Mouse (Mus musculus) forebrain, embryonic 11.5 days (tissue): ENCODE data around the gene Smyd1. TPM values are rescaled to one million over a fixed set of nuclear protein-coding genes. Genes with fewer than 3 reads are reported as not detected.

Source experiments
- ATAC-seq: fragments of 200-750 bp; cut with Nextera tagmentation; replicated peaks from 2 replicates; pipeline ENCODE4 v1.8.0; 2017; ENCODE audit warnings: moderate TSS enrichment; ENCODE audit not compliant: low FRiP score
- DNase-seq: peaks from one replicate; pipeline ENCODE4 v3.0.0-alpha.2; 2017; ENCODE audit warnings: low spot score
- H3K27ac ChIP-seq: fragments of 300-500 bp; sonication (generic); 2 replicates; pipeline ENCODE4 v1.5.1; 2014; ENCODE audit warnings: low read depth, low read length
- H3K27me3 ChIP-seq: fragments of 300-500 bp; sonication (generic); 2 replicates; pipeline ENCODE4 v1.6.1; 2014; ENCODE audit warnings: mild to moderate bottlenecking, low read length, mixed read lengths; ENCODE audit not compliant: control insufficient read depth, insufficient read depth
- H3K36me3 ChIP-seq: fragments of 300-500 bp; sonication (generic); 2 replicates; pipeline ENCODE4 v1.6.1; 2014; ENCODE audit warnings: mild to moderate bottlenecking, low read length, moderate library complexity, mixed read lengths; ENCODE audit not compliant: control insufficient read depth, insufficient read depth
- H3K4me1 ChIP-seq: fragments of 300-500 bp; sonication (generic); replicated peaks from 2 replicates; pipeline ENCODE4 v1.6.1; 2014; ENCODE audit warnings: low read length, mixed read lengths; ENCODE audit not compliant: control insufficient read depth, insufficient read depth
- H3K4me2 ChIP-seq: fragments of 300-500 bp; sonication (generic); 2 replicates; pipeline ENCODE4 v1.6.1; 2014; ENCODE audit warnings: low read depth, mild to moderate bottlenecking, low read length, moderate library complexity, mixed read lengths; ENCODE audit not compliant: severe bottlenecking
- H3K4me3 ChIP-seq: fragments of 300-500 bp; sonication (generic); 2 replicates; pipeline ENCODE4 v1.5.1; 2014; ENCODE audit warnings: low read depth, low read length
- H3K9ac ChIP-seq: fragments of 300-500 bp; sonication (generic); 2 replicates; pipeline ENCODE4 v1.6.1; 2014; ENCODE audit warnings: low read length
- H3K9me3 ChIP-seq: fragments of 300-500 bp; sonication (generic); 2 replicates; pipeline ENCODE4 v1.6.1; 2016; ENCODE audit warnings: low read length, mixed read lengths; ENCODE audit not compliant: control insufficient read depth
- WGBS: fragments of 180-500 bp; shearing (Covaris S2); extraction: QIAGEN DNeasy Blood & Tissue Kit; methylation state at CpG from one replicate; pipeline ENCODE4 v1.1.7; 2014; 5-methylcytosine and 5-hydroxymethylcytosine counted together
- polyA plus RNA-seq: library from polyadenylated mRNA; unstranded; fragments of >200 nt; fragmentation: Nextera tagmentation; extraction: Ambion mirVana; gene quantifications from 2 replicates; pipeline ENCODE4 v1.2.1, GENCODE M21; 2014

Gene Smyd1
- polyA plus RNA-seq, 1 experiment from 2014 or later = 0.17 TPM

- Histone ChIP-seq H3K27ac (no peak overlapping the region), H3K4me1 (no peaks in the 10 kb centered on the region), H3K4me2 (no peak overlapping the region), H3K36me3 (no peaks in the 10 kb centered on the region), H3K9ac (no peak overlapping the region), H3K9me3 (no peaks in the 10 kb centered on the region), H3K4me3 (no peak overlapping the region), H3K27me3 (no peaks in the 10 kb centered on the region)
- peak; percentile 56 for DNase-seq
- WGBS = 35% methylated on average over 3 of the region's 3 CpGs
- ATAC-seq = no peak
Measured at GRCm38 (mm10) chr6:71298751-71299150, 23.3 kb downstream of the Smyd1 start.

DNA sequence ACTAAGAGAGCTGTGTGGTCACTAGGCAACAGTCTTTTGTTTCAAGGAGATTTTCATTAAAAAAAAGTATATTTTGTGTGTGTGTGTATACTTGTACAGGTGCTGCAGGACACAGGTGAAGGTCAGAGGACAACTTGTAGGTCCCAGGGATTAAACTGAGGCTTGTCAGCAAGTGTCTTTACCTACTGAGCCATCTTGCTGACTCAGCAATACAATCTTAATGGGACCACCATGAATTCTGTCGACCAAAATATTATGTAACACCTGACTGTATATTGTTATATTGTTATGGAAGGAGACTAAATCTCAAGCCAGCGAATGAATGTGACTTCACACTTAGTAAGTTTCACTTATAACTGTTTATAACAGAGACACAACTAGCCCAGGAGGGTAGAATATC lies 24.0 kb downstream of the Smyd1 start:
- WGBS = 61% methylated on average over 2 of the region's 2 CpGs
- no peak for DNase-seq

DNA sequence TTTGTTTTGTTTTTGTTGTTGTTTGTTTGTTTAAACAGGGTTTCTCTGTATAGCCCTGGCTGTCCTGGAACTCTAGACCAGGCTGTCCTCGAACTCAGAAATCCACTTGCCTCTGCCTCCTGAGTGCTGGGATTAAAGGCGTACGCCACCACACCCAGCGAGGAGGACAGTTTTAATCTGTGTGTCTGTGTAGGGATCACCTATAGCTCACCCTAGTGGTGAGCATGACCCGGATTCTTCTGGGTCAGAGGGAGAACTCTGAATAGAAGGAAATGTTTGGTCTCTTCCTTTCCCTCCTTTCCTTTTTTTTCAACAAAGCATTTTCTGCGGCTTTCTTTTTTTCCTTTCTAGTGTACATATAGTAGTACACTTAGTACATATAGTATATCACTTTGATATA lies 26.7 kb downstream of the Smyd1 start:
- ATAC-seq = no peak
- Histone ChIP-seq H3K4me2 (no peak overlapping the region), H3K27me3 (no peaks in the 10 kb centered on the region), H3K36me3 (no peaks in the 10 kb centered on the region), H3K9me3 (no peaks in the 10 kb centered on the region), H3K9ac (no peak overlapping the region), H3K4me1 (no peaks in the 10 kb centered on the region), H3K27ac (no peak overlapping the region), H3K4me3 (no peak overlapping the region)
- 78% methylated on average over 6 of the region's 6 CpGs for WGBS
- DNase-seq = no peak

More for the DNA sequence above, 24.0 kb downstream of the Smyd1 start:
- Histone ChIP-seq H3K9me3 (no peaks in the 10 kb centered on the region), H3K4me2 (no peak overlapping the region), H3K9ac (no peak overlapping the region), H3K27me3 (no peaks in the 10 kb centered on the region), H3K36me3 (no peaks in the 10 kb centered on the region), H3K4me1 (no peaks in the 10 kb centered on the region), H3K4me3 (no peak overlapping the region), H3K27ac (no peak overlapping the region)
- no peak for ATAC-seq

DNA sequence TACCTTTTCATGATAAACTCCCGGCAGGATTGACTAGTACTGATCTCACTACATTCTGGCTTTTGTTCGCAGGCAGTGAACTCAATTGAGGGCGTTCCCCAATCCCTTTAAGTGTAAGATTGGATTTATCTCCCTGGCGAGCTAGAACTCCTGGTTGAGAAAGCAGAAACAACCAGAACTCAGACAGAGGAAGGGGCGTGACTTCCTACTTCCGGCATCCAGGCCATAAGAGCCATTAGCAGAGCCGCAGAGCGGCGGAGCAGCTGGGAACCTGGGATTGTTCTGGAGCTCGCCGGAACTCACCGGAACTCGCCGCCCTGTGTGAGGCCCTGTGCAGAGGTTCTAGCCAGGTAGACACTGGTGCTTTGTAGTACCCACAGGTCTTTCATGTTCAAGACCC lies 28.5 kb downstream of the Smyd1 start:
- H3K27me3 ChIP-seq = no peaks in the 10 kb centered on the region
- no peak overlapping the region for H3K4me3 ChIP-seq
- no peaks in the 10 kb centered on the region for H3K4me1 ChIP-seq
- no peak overlapping the region for H3K9ac ChIP-seq
- 84% methylated on average over 14 of the region's 14 CpGs for WGBS
- no peak overlapping the region for H3K27ac ChIP-seq
- DNase-seq (no peak), ATAC-seq (no peak)
- no peak overlapping the region for H3K4me2 ChIP-seq
- no peaks in the 10 kb centered on the region for H3K36me3 ChIP-seq
- H3K9me3 ChIP-seq = no peaks in the 10 kb centered on the region

DNA sequence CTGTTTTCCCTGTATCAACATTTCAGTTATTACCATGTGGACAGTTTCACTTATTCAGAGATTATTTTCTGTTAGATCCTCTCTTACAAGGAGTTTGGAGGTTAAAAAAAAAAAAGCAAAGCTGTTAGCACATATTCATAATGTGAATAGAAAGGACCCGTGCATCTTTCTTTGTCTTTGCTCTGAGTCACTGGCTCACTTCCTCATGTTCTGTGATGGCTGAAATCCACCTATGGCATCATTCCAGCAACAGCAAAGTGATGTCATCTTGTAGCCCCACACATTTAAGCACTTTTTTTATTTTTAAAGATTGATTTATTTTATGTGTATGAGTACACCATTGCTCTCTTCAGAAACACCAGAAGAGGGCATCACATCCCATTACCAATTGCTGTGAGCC lies 42.6 kb downstream of the Smyd1 start:
- WGBS = 97% methylated on average over 1 of the region's 1 CpGs
- no peak overlapping the region for H3K27ac ChIP-seq

DNA sequence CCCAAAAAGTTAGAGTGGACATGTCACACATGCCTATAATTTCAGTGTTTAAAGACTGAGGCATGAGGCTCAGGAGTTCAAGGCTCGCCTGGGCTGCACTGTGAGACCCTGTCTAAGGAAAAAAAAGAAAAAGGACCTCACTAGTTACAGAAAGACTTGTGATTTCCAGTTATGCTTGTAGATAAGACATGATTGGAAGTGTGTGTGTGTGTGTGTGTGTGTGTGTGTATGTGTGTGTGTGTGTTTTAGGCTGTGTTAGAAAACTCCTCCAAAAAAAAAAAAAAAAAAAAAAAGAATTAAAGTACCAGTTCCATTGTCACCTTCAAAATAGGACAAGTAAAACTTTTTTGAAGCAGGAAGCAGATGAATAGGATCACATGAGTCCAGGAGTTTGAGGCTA lies 47.4 kb downstream of the Smyd1 start:
- H3K9ac ChIP-seq = no peak overlapping the region
- H3K9me3 ChIP-seq = no peaks in the 10 kb centered on the region
- H3K36me3 ChIP-seq = no peaks in the 10 kb centered on the region
- no peak overlapping the region for H3K27ac ChIP-seq
- DNase-seq (no peak), ATAC-seq (no peak)
- WGBS = 89% methylated on average over 1 of the region's 1 CpGs
- peaks cover 6% of the 10 kb centered on the region; the same call in 1 of the 2 replicates for H3K4me1 ChIP-seq
- H3K4me3 ChIP-seq = no peak overlapping the region
- H3K4me2 ChIP-seq = no peak overlapping the region
- no peaks in the 10 kb centered on the region for H3K27me3 ChIP-seq

More for the DNA sequence above, 42.6 kb downstream of the Smyd1 start:
- H3K27me3 ChIP-seq = no peaks in the 10 kb centered on the region
- H3K4me1 ChIP-seq = no peaks in the 10 kb centered on the region
- DNase-seq (no peak), ATAC-seq (no peak)
- H3K9me3 ChIP-seq = no peaks in the 10 kb centered on the region
- H3K4me3 ChIP-seq = no peak overlapping the region
- no peak overlapping the region for H3K9ac ChIP-seq
- H3K4me2 ChIP-seq = no peak overlapping the region
- H3K36me3 ChIP-seq = no peaks in the 10 kb centered on the region; the same call in 1 of the 2 replicates

DNA sequence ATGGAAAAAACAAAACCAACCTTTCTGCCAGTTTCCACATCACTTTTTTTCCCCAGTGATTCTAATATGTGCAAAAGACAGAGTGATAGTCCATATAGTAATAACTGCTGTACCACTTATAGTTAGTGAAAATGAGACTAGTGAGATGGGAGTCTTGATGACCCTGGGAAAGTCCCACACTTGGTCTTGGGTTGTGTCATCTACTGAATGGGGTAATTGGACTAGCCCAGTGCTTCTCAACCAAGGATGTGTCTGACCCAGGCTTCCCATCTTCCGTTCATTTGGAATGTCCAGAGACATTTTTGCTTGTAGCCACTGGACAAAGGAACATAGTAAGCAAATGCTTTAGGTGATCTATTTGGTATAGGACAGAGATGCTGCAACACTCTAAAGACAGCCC lies 48.3 kb downstream of the Smyd1 start:
- DNase-seq (no peak), ATAC-seq (no peak)
- no peaks in the 10 kb centered on the region for H3K36me3 ChIP-seq
- H3K27ac ChIP-seq = no peak overlapping the region
- no peaks in the 10 kb centered on the region for H3K9me3 ChIP-seq
- H3K9ac ChIP-seq = no peak overlapping the region
- H3K4me2 ChIP-seq = no peak overlapping the region
- 100% methylated on average over 1 of the region's 1 CpGs for WGBS
- no peaks in the 10 kb centered on the region for H3K27me3 ChIP-seq
- peaks cover 6% of the 10 kb centered on the region; the same call in 1 of the 2 replicates for H3K4me1 ChIP-seq
- no peak overlapping the region for H3K4me3 ChIP-seq

- under 1% methylated on average over 11 of the region's 11 CpGs for WGBS
- Histone ChIP-seq H3K27me3 (no peaks in the 10 kb centered on the region), H3K4me1 (peaks cover 6% of the 10 kb centered on the region; the same call in 1 of the 2 replicates), H3K4me2 (peak overlapping the region; percentile 79), H3K4me3 (peak overlapping the region; percentile 90), H3K36me3 (no peaks in the 10 kb centered on the region), H3K9me3 (no peaks in the 10 kb centered on the region), H3K27ac (peak overlapping the region; percentile 88), H3K9ac (peak overlapping the region; percentile 98)
- ATAC-seq (no peak), DNase-seq (no peak)
Measured at GRCm38 (mm10) chr6:71272316-71272741, 49.7 kb downstream of the Smyd1 start.
